Mouse (Mus musculus) brain, embryonic 14.5 days (tissue): ENCODE results near the gene Wdr61. TPM values are rescaled to one million over a fixed set of nuclear protein-coding genes. Genes with fewer than 3 reads are reported as not detected.

Experiments
- DNase-seq: peaks from one replicate; pipeline ENCODE4 v3.0.0-alpha.2; 2011; ENCODE audit warnings: low read depth
- CTCF ChIP-seq: fragments of 200-500 bp; IDR thresholded peaks from 2 replicates; pipeline ENCODE4 v1.5.1; 2012; ENCODE audit warnings: inconsistent platforms, mild to moderate bottlenecking, moderate library complexity, borderline replicate concordance; ENCODE audit not compliant: insufficient read depth, insufficient read length; ENCODE audit errors: extremely low read depth
- POLR2A ChIP-seq: fragments of 200-500 bp; IDR thresholded peaks from 2 replicates; pipeline ENCODE4 v1.6.1; 2012; ENCODE audit warnings: mild to moderate bottlenecking, inconsistent platforms, borderline replicate concordance; ENCODE audit not compliant: poor library complexity, insufficient read depth, insufficient read length, severe bottlenecking; ENCODE audit errors: extremely low read depth
- polyA plus RNA-seq: library from polyadenylated mRNA; depleted of rRNA; stranded (reverse); fragments of >200 nt; gene quantifications from 2 replicates; pipeline ENCODE4 v1.2.3, GENCODE M21; 2012

Gene Wdr61
- polyA plus RNA-seq, 1 experiment = 65.1 TPM

GRCm38 (mm10) chr9:54752944-54753295, 18.6 kb upstream of the Wdr61 start:
- TF ChIP-seq CTCF = no peak
- TF ChIP-seq POLR2A = no peak
- no peak for DNase-seq

GRCm38 (mm10) chr9:54752201-54752943, 18.1 kb upstream of the Wdr61 start:
- peak; percentile 52 for DNase-seq
- TF ChIP-seq CTCF (no peak), POLR2A (no peak)

- TF ChIP-seq POLR2A = no peak
- TF ChIP-seq CTCF = no peak
- no peak for DNase-seq
Measured at GRCm38 (mm10) chr9:54751684-54752083, 17.4 kb upstream of the Wdr61 start.

GRCm38 (mm10) chr9:54750215-54750981, 16.1 kb upstream of the Wdr61 start:
- DNase-seq = no peak
- TF ChIP-seq POLR2A (no peak), CTCF (no peak)

GRCm38 (mm10) chr9:54745740-54746370, 11.5 kb upstream of the Wdr61 start:
- TF ChIP-seq POLR2A = no peak
- no peak for TF ChIP-seq CTCF
- peak; percentile 39 for DNase-seq

- no peak for DNase-seq
- TF ChIP-seq POLR2A = no peak
- TF ChIP-seq CTCF = no peak
Measured at GRCm38 (mm10) chr9:54743891-54744290, 9.6 kb upstream of the Wdr61 start.

GRCm38 (mm10) chr9:54738376-54738775, 4.1 kb upstream of the Wdr61 start:
- TF ChIP-seq CTCF = peak; percentile 78
- TF ChIP-seq POLR2A = no peak
- DNase-seq = peak; percentile 85

GRCm38 (mm10) chr9:54736284-54736701, 2.0 kb upstream of the Wdr61 start:
- DNase-seq = peak; percentile 88
- TF ChIP-seq CTCF = peak; percentile 85
- TF ChIP-seq POLR2A = no peak

- peak; percentile 5 for DNase-seq
- TF ChIP-seq CTCF = no peak
- TF ChIP-seq POLR2A = no peak
Measured at GRCm38 (mm10) chr9:54734639-54735252, 427 bp upstream of the Wdr61 start.

GRCm38 (mm10) chr9:54732122-54732521, 2.2 kb downstream of the Wdr61 start:
- peak; percentile 61 for DNase-seq
- TF ChIP-seq POLR2A (no peak), CTCF (peak; percentile 51; the same call in 1 of the 2 replicates)

- TF ChIP-seq CTCF (no peak), POLR2A (no peak)
- DNase-seq = no peak
Measured at GRCm38 (mm10) chr9:54726315-54726714, 8.0 kb downstream of the Wdr61 start.

GRCm38 (mm10) chr9:54722596-54722995, 11.7 kb downstream of the Wdr61 start:
- no peak for DNase-seq
- no peak for TF ChIP-seq CTCF
- TF ChIP-seq POLR2A = no peak

- no peak for DNase-seq
- no peak for TF ChIP-seq POLR2A
- TF ChIP-seq CTCF = no peak
Measured at GRCm38 (mm10) chr9:54722156-54722555, 12.2 kb downstream of the Wdr61 start.

GRCm38 (mm10) chr9:54717527-54717926, 16.8 kb downstream of the Wdr61 start:
- TF ChIP-seq CTCF (no peak), POLR2A (no peak)
- DNase-seq = no peak

GRCm38 (mm10) chr9:54715776-54716175, 18.5 kb downstream of the Wdr61 start:
- TF ChIP-seq CTCF = no peak
- TF ChIP-seq POLR2A = no peak
- DNase-seq = no peak
